Mouse (Mus musculus) CH12.LX (cell line): Measurements from ENCODE around the gene Nbas. TPM values are rescaled to one million over a fixed set of nuclear protein-coding genes. Genes with fewer than 3 reads are reported as not detected.

Experiments used
- DNase-seq: peaks from one replicate; pipeline ENCODE4 v3.0.0-alpha.2; 2013; ENCODE audit errors: extremely low read depth
- H3K27ac ChIP-seq: 2 replicates; pipeline ENCODE4 v1.5.1; 2012; ENCODE audit warnings: low read depth, mild to moderate bottlenecking, control low read depth, moderate library complexity; ENCODE audit not compliant: insufficient read depth
- H3K27me3 ChIP-seq: replicated peaks from 2 replicates; pipeline ENCODE3; 2012; ENCODE audit warnings: inconsistent platforms
- H3K36me3 ChIP-seq, 2 experiments: replicated peaks in 1 of 2; 2 replicates each; pipeline versions ENCODE3 to v1.6.1; 2012; ENCODE audit warnings: inconsistent platforms in 1 of 2, low read length in 1 of 2, mild to moderate bottlenecking in 1 of 2, mixed read lengths in 1 of 2, moderate library complexity in 1 of 2; ENCODE audit not compliant: control insufficient read depth in 1 of 2, insufficient read depth in 1 of 2
- H3K4me1 ChIP-seq, 2 experiments: 2 replicates each; pipeline ENCODE4 v1.6.1; 2012; ENCODE audit warnings: inconsistent platforms in 1 of 2, moderate library complexity in 1 of 2; ENCODE audit not compliant: insufficient read depth in 2 of 2, control insufficient read depth in 1 of 2
- H3K4me2 ChIP-seq: 2 replicates; pipeline ENCODE4 v1.6.1; 2012; ENCODE audit warnings: low read depth, mild to moderate bottlenecking, control low read depth; ENCODE audit not compliant: poor library complexity, insufficient read depth, severe bottlenecking
- H3K4me3 ChIP-seq, 3 experiments: fragments of 150-350 bp in 1 of 3; sonication (generic) in 1 of 3; replicated peaks in 1 of 3; 2 replicates each; pipeline versions ENCODE3 to v1.5.1; 2011 to 2012; ENCODE audit warnings: low read depth in 2 of 3, low read length in 2 of 3, mild to moderate bottlenecking in 2 of 3, moderate library complexity in 2 of 3, control low read depth in 1 of 3, improper control_type of control experiment in 1 of 3, inconsistent platforms in 1 of 3, mixed read lengths in 1 of 3; ENCODE audit not compliant: poor library complexity in 1 of 3
- H3K79me2 ChIP-seq: replicated peaks from 2 replicates; pipeline ENCODE4 v1.6.1; 2012; ENCODE audit warnings: mild to moderate bottlenecking, moderate library complexity; ENCODE audit not compliant: control insufficient read depth, poor library complexity, insufficient read depth, severe bottlenecking; ENCODE audit errors: extremely low read depth
- H3K9ac ChIP-seq: 2 replicates; pipeline ENCODE4 v1.6.1; 2012; ENCODE audit warnings: low read depth, mild to moderate bottlenecking, control low read depth, moderate library complexity; ENCODE audit not compliant: insufficient read depth
- H3K9me3 ChIP-seq: replicated peaks from 2 replicates; pipeline ENCODE3; 2012; ENCODE audit warnings: low read length, inconsistent platforms, mixed read lengths
- CHD2 ChIP-seq: IDR thresholded peaks from 2 replicates; pipeline ENCODE4 v1.6.1; 2011; ENCODE audit warnings: low read length, improper control_type of control experiment
- EP300 ChIP-seq: IDR thresholded peaks from 2 replicates; pipeline ENCODE4 v1.6.1; 2011; ENCODE audit warnings: low read length, improper control_type of control experiment
- ETS1 ChIP-seq: conservative IDR thresholded peaks from 2 replicates; pipeline ENCODE4 v1.6.1; 2012; ENCODE audit warnings: low read depth, mild to moderate bottlenecking, inconsistent platforms, low read length, improper control_type of control experiment, moderate library complexity
- IRF4 ChIP-seq: IDR thresholded peaks from 2 replicates; pipeline ENCODE4 v1.6.1; 2014; ENCODE audit warnings: low read depth, mild to moderate bottlenecking, inconsistent platforms, low read length, improper control_type of control experiment
- JUND ChIP-seq: conservative IDR thresholded peaks from 2 replicates; pipeline ENCODE4 v1.6.1; 2011; ENCODE audit warnings: low read depth, low read length, improper control_type of control experiment
- MAFK ChIP-seq: IDR thresholded peaks from 2 replicates; pipeline ENCODE4 v1.6.1; 2011; ENCODE audit warnings: low read length, improper control_type of control experiment; ENCODE audit not compliant: insufficient replicate concordance
- MAX ChIP-seq: IDR thresholded peaks from 2 replicates; pipeline ENCODE4 v1.6.1; 2011; ENCODE audit warnings: low read length, improper control_type of control experiment
- MAZ ChIP-seq: IDR thresholded peaks from 2 replicates; pipeline ENCODE4 v1.6.1; 2012; ENCODE audit warnings: low read depth, mild to moderate bottlenecking, inconsistent platforms, low read length, improper control_type of control experiment, moderate library complexity
- MYC ChIP-seq: IDR thresholded peaks from 2 replicates; pipeline ENCODE4 v1.6.1; 2011; ENCODE audit warnings: low read depth, mild to moderate bottlenecking, improper control_type of control experiment, low read length
- PAX5 ChIP-seq: IDR thresholded peaks from 2 replicates; pipeline ENCODE4 v1.6.1; 2012; ENCODE audit warnings: low read length, inconsistent platforms, mixed read lengths
- POLR2AphosphoS2 ChIP-seq: IDR thresholded peaks from 2 replicates; pipeline ENCODE4 v1.6.1; 2011; ENCODE audit warnings: low read depth, low read length, improper control_type of control experiment
- TBP ChIP-seq: conservative IDR thresholded peaks from 2 replicates; pipeline ENCODE4 v1.6.1; 2011; ENCODE audit warnings: low read depth, low read length, improper control_type of control experiment
- UBTF ChIP-seq: IDR thresholded peaks from 2 replicates; pipeline ENCODE4 v1.6.1; 2012; ENCODE audit warnings: low read depth, mild to moderate bottlenecking, inconsistent platforms, low read length, improper control_type of control experiment, moderate library complexity
- USF2 ChIP-seq: conservative IDR thresholded peaks from 2 replicates; pipeline ENCODE4 v1.6.1; 2011; ENCODE audit warnings: low read depth, low read length, improper control_type of control experiment
- ZKSCAN1 ChIP-seq: IDR thresholded peaks from 2 replicates; pipeline ENCODE4 v1.6.1; 2012; ENCODE audit warnings: low read depth, inconsistent platforms, low read length, improper control_type of control experiment, borderline replicate concordance
- ZMIZ1 ChIP-seq: IDR thresholded peaks from 2 replicates; pipeline ENCODE4 v1.6.1; 2012; ENCODE audit warnings: low read depth, mild to moderate bottlenecking, inconsistent platforms, low read length, improper control_type of control experiment
- dilution Hi-C: fragments of 300-500 bp; cut with MboI; formaldehyde crosslinking; loops from 2 replicates; pipeline ENCODE4 v1.14.3; 2020; ENCODE audit warnings: low sequenced_read_pairs; ENCODE audit not compliant: extremely low pct_unique_long_range_greater_than_20kb, extremely low pct_ligation_motif_present
- in situ Hi-C: fragments of 300-500 bp; cut with MboI; formaldehyde crosslinking; loops from 3 replicates; pipeline ENCODE4 v1.14.3; 2019; ENCODE audit warnings: low sequenced_read_pairs, low pct_ligation_motif_present, low pct_unique_long_range_greater_than_20kb, mixed read lengths
- polyA plus RNA-seq: library from polyadenylated mRNA; unstranded; fragments of >175 nt; gene quantifications from 2 replicates; pipeline ENCODE4 v1.2.1, GENCODE M21; 2012; ENCODE audit warnings: low read depth; ENCODE audit not compliant: insufficient read length
- total RNA-seq, 2 experiments: library from RNA; depleted of rRNA; stranded (reverse); fragments of 300-350 nt in 1 of 2; fragments of >200 nt in 1 of 2; gene quantifications; 2 replicates each; pipeline ENCODE4 v1.2.3; 2012 to 2014

Gene Nbas
- total and polyA plus RNA-seq, 3 experiments, result 16.9 to 51.6 (median 22.1) TPM

GRCm38 (mm10) chr12:13462397-13462796 lies 193.5 kb downstream of the Nbas start:
- Histone ChIP-seq H3K27me3 (no peaks in the 10 kb centered on the region), H3K4me3 (no peak overlapping the region), H3K4me1 (peaks cover 14 to 52% of the 10 kb centered on the region in 2 experiments), H3K4me2 (no peak overlapping the region)
- peak; percentile 54 for DNase-seq
- dilution Hi-C loops, result no loop called here
- in situ Hi-C loops, result no loop called here
- TF ChIP-seq MAX, result 0 out of 2 replicates have a peak, but pooled peaks have one; percentile 50
- TF ChIP-seq ZMIZ1, result no peak
- 0 out of 2 replicates have a peak, but pooled peaks have one; percentile 37 for TF ChIP-seq IRF4
- peak; percentile 51; the same call in 1 of the 2 replicates for TF ChIP-seq EP300
- peak; percentile 48; the same call in 1 of the 2 replicates for TF ChIP-seq MYC
- TF ChIP-seq, all 38 proteins: peak for 4
- Histone ChIP-seq H3K9me3 (no peaks in the 10 kb centered on the region), H3K36me3 (peaks cover 20 to 33% of the 10 kb centered on the region in 2 experiments), H3K27ac (no peak overlapping the region), H3K9ac (no peak overlapping the region), H3K79me2 (no peaks in the 10 kb centered on the region)

DNA sequence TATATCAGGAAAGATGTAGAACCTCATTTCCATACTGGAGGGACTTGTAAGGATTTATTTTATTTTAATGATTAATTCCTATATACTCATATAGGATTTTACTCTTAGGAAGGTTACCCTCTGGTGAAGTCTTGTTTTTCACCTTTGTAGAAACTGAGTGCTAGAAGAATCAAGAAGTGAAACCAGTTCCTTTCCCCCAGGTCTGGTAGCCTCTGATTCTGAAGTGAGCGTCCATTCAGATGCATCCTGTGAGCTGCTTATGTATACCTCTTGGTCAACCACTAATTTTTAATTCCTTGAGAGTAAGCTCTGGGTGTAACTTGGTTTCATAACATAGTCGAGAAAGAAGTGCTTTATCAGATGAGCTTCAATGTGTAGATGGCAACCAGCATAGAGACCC lies 196.6 kb downstream of the Nbas start:
- Histone ChIP-seq H3K4me3 (no peak overlapping the region), H3K4me1 (peaks cover 14 to 60% of the 10 kb centered on the region in 2 experiments), H3K27me3 (no peaks in the 10 kb centered on the region), H3K36me3 (peaks cover 16 to 26% of the 10 kb centered on the region in 2 experiments), H3K79me2 (no peaks in the 10 kb centered on the region), H3K9me3 (no peaks in the 10 kb centered on the region), H3K27ac (no peak overlapping the region), H3K9ac (no peak overlapping the region), H3K4me2 (no peak overlapping the region)
- in situ Hi-C loops (no loop called here), dilution Hi-C loops (no loop called here)
- peak; percentile 57 for DNase-seq
- TF ChIP-seq PAX5 (no peak), ETS1 (no peak), TBP (no peak), POLR2AphosphoS2 (no peak), JUND (no peak), UBTF (no peak), IRF4 (peak; percentile 87), MAFK (no peak), USF2 (no peak), ZMIZ1 (no peak), MAZ (no peak), ZKSCAN1 (no peak), CHD2 (no peak), EP300 (peak; percentile 92)
